9 mouse cellular contexts compared by ENCODE assay signal in the genomic region with DNA sequence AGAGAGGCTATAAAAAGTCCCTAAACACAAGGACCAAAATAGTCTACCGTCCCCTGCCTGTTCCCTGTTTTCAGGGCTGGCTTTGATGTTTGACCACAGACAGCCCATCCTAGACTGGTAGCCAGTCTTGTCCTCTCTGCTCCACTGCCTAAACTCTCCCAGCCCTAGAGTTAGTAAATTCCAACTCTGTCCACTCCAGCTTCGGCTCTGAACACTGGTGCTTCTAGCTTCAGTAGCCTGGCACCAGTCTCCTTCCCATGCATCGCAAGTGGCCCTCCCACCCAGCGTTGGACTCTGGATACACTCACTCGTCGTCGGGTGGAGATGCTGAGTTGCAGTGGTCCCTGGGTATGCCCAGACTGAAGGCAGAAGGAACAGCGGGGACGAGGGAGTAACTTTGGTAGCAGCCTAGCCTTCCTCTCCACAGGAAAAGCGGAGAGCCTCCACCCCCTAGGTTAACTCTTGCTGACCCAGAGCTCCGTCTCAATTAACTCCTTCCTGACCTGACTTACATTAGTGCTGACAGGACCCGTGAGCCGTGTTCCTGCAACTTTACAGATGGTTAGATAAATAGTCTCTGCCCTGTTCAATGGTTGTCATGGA. TPM values are rescaled to one million over a fixed set of nuclear protein-coding genes. Genes with fewer than 3 reads are reported as not detected.
DNase-seq lines count a peak whose midpoint lies in the region; TF ChIP-seq lines count a peak whose summit lies in the region.
"Had no signal": no experiment of that assay in that cellular context is flagged by ENCODE, and none has a peak within 500 bp of the region (broad histone marks: within the 10 kb centered on the region; RNA-seq: fewer than 3 reads in every experiment).

Grrp1 (minus strand) TSS at position 385 of the 603 bp plus-strand sequence.

- WGBS in kidney, adult 2 months, result 9% methylated on average over 13 of the region's 13 CpGs
- under 1% methylated on average over 13 of the region's 13 CpGs for WGBS in heart, embryonic 10.5 days

- no peaks in the 10 kb centered on the region for H3K36me3 ChIP-seq in kidney, adult 2 months (ENCODE audit: control insufficient read depth, insufficient read depth, low read length)
- no peaks in the 10 kb centered on the region for H3K36me3 ChIP-seq in heart, embryonic 10.5 days
- no peaks in the 10 kb centered on the region for H3K36me3 ChIP-seq in myocyte (ENCODE audit: control insufficient read depth, insufficient read depth)

- H3K9me3 ChIP-seq in heart, embryonic 10.5 days, result no peaks in the 10 kb centered on the region

- peak; percentile 67 for DNase-seq in kidney, adult 2 months
- no peak for DNase-seq in kidney, adult 8-10 months
- no peak for DNase-seq in heart, embryonic 10.5 days (ENCODE audit: low spot score)
- DNase-seq in kidney, postnatal 36 days, result peak; percentile 56 to 59
- no peak for DNase-seq in right cerebral cortex, postnatal 14 days
- DNase-seq in urinary bladder, postnatal 14 days (ENCODE audit: low spot score), result no peak
- no peak for DNase-seq in right cerebral cortex, postnatal 4 days

- H3K4me3 ChIP-seq in kidney, adult 2 months (ENCODE audit: insufficient read depth, low read depth, low read length), result peak within 1 kb of the TSS; percentile 64
- peak within 1 kb of the TSS; percentile 60 for H3K4me3 ChIP-seq in heart, embryonic 10.5 days
- no peak within 1 kb of the TSS for H3K4me3 ChIP-seq in myocyte
- H3K4me3 ChIP-seq: erythroblast, embryonic 14.5 days had no signal

- H3ac ChIP-seq in myocyte (ENCODE audit: control insufficient read depth, insufficient read length), result no peak within 1 kb of the TSS

- peak within 1 kb of the TSS; percentile 32 for H3K4me2 ChIP-seq in myocyte (ENCODE audit: low read depth)

- H3K79me2 ChIP-seq in myocyte (ENCODE audit: control insufficient read depth, insufficient read depth), result no peaks in the 10 kb centered on the region

- H3K27me3 ChIP-seq in kidney, adult 2 months (replicated peaks; ENCODE audit: control insufficient read depth, insufficient read depth, low read length), result peaks cover 6% of the 10 kb centered on the region
- peaks cover 51% of the 10 kb centered on the region for H3K27me3 ChIP-seq in heart, embryonic 10.5 days (ENCODE audit: insufficient read depth, poor library complexity, severe bottlenecking)
- H3K27me3 ChIP-seq in myocyte (ENCODE audit: control insufficient read depth, insufficient read depth, insufficient read length), result peaks cover 57% of the 10 kb centered on the region

- peak within 1 kb of the TSS; percentile 84 for H3K27ac ChIP-seq in kidney, adult 2 months (ENCODE audit: insufficient read depth, low read depth, low read length)
- H3K27ac ChIP-seq in heart, embryonic 10.5 days, result peak within 1 kb of the TSS; percentile 88

- TF ChIP-seq CTCF in kidney, adult 2 months (conservative IDR thresholded peaks at IDR 0.05; ENCODE audit: insufficient read depth, insufficient read length, low read depth, low read length), result no peak

- H3K4me1 ChIP-seq in kidney, adult 2 months (ENCODE audit: control insufficient read depth, insufficient read depth, low read length), result peaks cover 10% of the 10 kb centered on the region; the same call in 1 of the 2 replicates
- peaks cover 89% of the 10 kb centered on the region for H3K4me1 ChIP-seq in heart, embryonic 10.5 days

- TF ChIP-seq POLR2A in kidney, adult 2 months (IDR thresholded peaks at IDR 0.05; ENCODE audit: low read depth, low read length), result peak; percentile 46
- TF ChIP-seq POLR2A in myocyte (IDR thresholded peaks at IDR 0.05; ENCODE audit: insufficient read length, low read depth), result no peak

TF ChIP-seq in myocyte, 11 proteins besides CTCF, POLR2A, EP300 and RAD21:
- TF ChIP-seq TCF3 (IDR thresholded peaks at IDR 0.05; ENCODE audit: insufficient read length, low read depth) (no peak), MYOG (IDR thresholded peaks at IDR 0.05; ENCODE audit: control insufficient read depth in 1 of 3, insufficient read depth in 1 of 3, insufficient read length in 2 of 3, low read depth in 2 of 3) (no peak), TCF12 (IDR thresholded peaks at IDR 0.05; ENCODE audit: insufficient read depth, poor library complexity, severe bottlenecking) (no peak), REST (IDR thresholded peaks at IDR 0.05; ENCODE audit: insufficient read depth, insufficient read length) (no peak), USF1 (IDR thresholded peaks at IDR 0.05; ENCODE audit: low read depth) (no peak), SRF (IDR thresholded peaks at IDR 0.05; ENCODE audit: control insufficient read depth, insufficient read length, low read depth) (no peak), MAX (IDR thresholded peaks at IDR 0.05; ENCODE audit: low read depth) (no peak), CEBPB (IDR thresholded peaks at IDR 0.05; ENCODE audit: insufficient read depth, poor library complexity, severe bottlenecking) (no peak), POLR2AphosphoS2 (IDR thresholded peaks at IDR 0.05; ENCODE audit: insufficient read length, low read depth) (no peak), MYOD1 (IDR thresholded peaks at IDR 0.05; ENCODE audit: control insufficient read depth in 1 of 3, insufficient read length in 2 of 3, low read depth in 2 of 3) (no peak), E2F4 (IDR thresholded peaks at IDR 0.05; ENCODE audit: insufficient read depth) (no peak)

RNA-seq across cellular contexts. Expression of gene Grrp1, which starts in this region (rescaled TPM):
- polyA plus RNA-seq in kidney, adult 2 months (2012; rRNA removed), result 11.5 and 11.8 TPM in 2 replicates
- polyA plus RNA-seq in heart, embryonic 10.5 days (2016; fragmentation: Nextera tagmentation; extraction: Ambion mirVana), result 6.3 and 8.8 TPM in 2 replicates
- polyA plus RNA-seq in myocyte (2012; fragmentation: generic; extraction: Trizol), result 0.17 TPM

Comparison
In these comparisons a context has a peak if more than half of its experiments do, and no peak if none do; other contexts are left out.
1. DNase-seq: peak in kidney, adult 2 months (single experiment) and kidney, postnatal 36 days (2 of 2); none in kidney, adult 8-10 months (0 of 2), heart, embryonic 10.5 days (single experiment), right cerebral cortex, postnatal 14 days (single experiment), urinary bladder, postnatal 14 days (single experiment) and right cerebral cortex, postnatal 4 days (single experiment).